Mouse (Mus musculus): ENCODE data around the gene Bbs10. TPM values are rescaled to one million over a fixed set of nuclear protein-coding genes. Genes with fewer than 3 reads are reported as not detected.

The Bbs10 gene
- total and polyA plus RNA-seq, 3 experiments = 0.15 to 0.42 TPM; not detected in 1

GRCm38 (mm10) chr10:111327957-111328356 is 29.5 kb downstream of the Bbs10 start:
- no peak overlapping the region for H3K9ac ChIP-seq (ENCODE audit: control insufficient read depth, low read depth, low read length, poor library complexity, severe bottlenecking)
- TF ChIP-seq ZNF384 (IDR thresholded peaks at IDR 0.05; ENCODE audit: low read depth, low read length) (no peak), ZKSCAN1 (IDR thresholded peaks at IDR 0.05; ENCODE audit: low read depth, low read length) (no peak), ZC3H11A (IDR thresholded peaks at IDR 0.05; ENCODE audit: low read depth, low read length) (no peak), TAL1 (IDR thresholded peaks at IDR 0.05; ENCODE audit: low read length) (no peak), POLR2A (IDR thresholded peaks at IDR 0.05; ENCODE audit: control insufficient read depth in 1 of 2, insufficient read depth in 1 of 2, low read depth in 1 of 2, low read length in 2 of 2, poor library complexity in 1 of 2) (no peak), POLR2AphosphoS2 (IDR thresholded peaks at IDR 0.05; ENCODE audit: low read length) (no peak), TCF12 (IDR thresholded peaks at IDR 0.05; ENCODE audit: low read depth, low read length) (no peak), USF1 (IDR thresholded peaks at IDR 0.05; ENCODE audit: low read depth, low read length) (no peak), E2F4 (IDR thresholded peaks at IDR 0.05; ENCODE audit: borderline replicate concordance, low read depth, low read length) (no peak), UBTF (IDR thresholded peaks at IDR 0.05; ENCODE audit: borderline replicate concordance, insufficient read depth, low read depth, low read length) (no peak), RCOR1 (IDR thresholded peaks at IDR 0.05; ENCODE audit: low read depth, low read length) (no peak), CTCF (IDR thresholded peaks at IDR 0.05 in 2 of 3, conservative IDR thresholded peaks at IDR 0.05 in 1 of 3; ENCODE audit: control insufficient read depth in 1 of 3, insufficient read depth in 1 of 3, low read depth in 2 of 3, low read length in 3 of 3, poor library complexity in 1 of 3, severe bottlenecking in 1 of 3) (no peak), EP300 (IDR thresholded peaks at IDR 0.05; ENCODE audit: low read depth in 1 of 2, low read length in 2 of 2) (no peak), ETS1 (IDR thresholded peaks at IDR 0.05; ENCODE audit: low read depth, low read length) (no peak), MEF2A (IDR thresholded peaks at IDR 0.05; ENCODE audit: extremely low read depth, insufficient replicate concordance, low read depth, low read length, poor library complexity, severe bottlenecking) (no peak), HCFC1 (IDR thresholded peaks at IDR 0.05; ENCODE audit: low read depth, low read length) (no peak), KAT2A (conservative IDR thresholded peaks at IDR 0.05; ENCODE audit: low read depth, low read length) (no peak)
- no peak overlapping the region for H3K4me3 ChIP-seq (ENCODE audit: control insufficient read depth in 1 of 2, insufficient read depth in 1 of 2, low read depth in 2 of 2, low read length in 2 of 2)
- DNase-seq (ENCODE audit: low read depth, low spot score) = no peak
- H3K9me3 ChIP-seq (replicated peaks; ENCODE audit: insufficient read depth, low read length) = no peaks in the 10 kb centered on the region
- H3K4me1 ChIP-seq (ENCODE audit: control insufficient read depth in 1 of 2, insufficient read depth in 2 of 2, low read length in 2 of 2) = no peaks in the 10 kb centered on the region
- peaks cover 0 to 2% of the 10 kb centered on the region in 2 experiments; a peak in 2 of 4 replicates for H3K27me3 ChIP-seq (ENCODE audit: control insufficient read depth in 1 of 2, insufficient read depth in 2 of 2, low read length in 2 of 2)
- no peaks in the 10 kb centered on the region for H3K79me2 ChIP-seq (ENCODE audit: control insufficient read depth, insufficient read depth, low read length, poor library complexity)
- no peak overlapping the region for H3K27ac ChIP-seq (ENCODE audit: control insufficient read depth, low read depth, low read length)
- no peaks in the 10 kb centered on the region for H3K36me3 ChIP-seq (ENCODE audit: control insufficient read depth in 1 of 2, insufficient read depth in 2 of 2, low read length in 2 of 2)

GRCm38 (mm10) chr10:111329326-111329725 is 30.8 kb downstream of the Bbs10 start:
- DNase-seq (ENCODE audit: low read depth, low spot score) = no peak
- no peaks in the 10 kb centered on the region for H3K27me3 ChIP-seq (ENCODE audit: control insufficient read depth in 1 of 2, insufficient read depth in 2 of 2, low read length in 2 of 2)
- H3K36me3 ChIP-seq (ENCODE audit: control insufficient read depth in 1 of 2, insufficient read depth in 2 of 2, low read length in 2 of 2) = no peaks in the 10 kb centered on the region
- no peak overlapping the region for H3K4me3 ChIP-seq (ENCODE audit: control insufficient read depth in 1 of 2, insufficient read depth in 1 of 2, low read depth in 2 of 2, low read length in 2 of 2)
- no peak overlapping the region for H3K9ac ChIP-seq (ENCODE audit: control insufficient read depth, low read depth, low read length, poor library complexity, severe bottlenecking)
- no peak for TF ChIP-seq TCF12 (IDR thresholded peaks at IDR 0.05; ENCODE audit: low read depth, low read length)
- TF ChIP-seq NRF1 (IDR thresholded peaks at IDR 0.05; ENCODE audit: insufficient read depth, low read depth, low read length, poor library complexity, severe bottlenecking) = no peak
- no peak for TF ChIP-seq POLR2AphosphoS2 (IDR thresholded peaks at IDR 0.05; ENCODE audit: low read length)
- no peak for TF ChIP-seq KAT2A (conservative IDR thresholded peaks at IDR 0.05; ENCODE audit: low read depth, low read length)
- TF ChIP-seq ZKSCAN1 (IDR thresholded peaks at IDR 0.05; ENCODE audit: low read depth, low read length) = no peak
- TF ChIP-seq CHD1 (IDR thresholded peaks at IDR 0.05; ENCODE audit: low read depth, low read length) = no peak
- no peak for TF ChIP-seq MAX (IDR thresholded peaks at IDR 0.05; ENCODE audit: low read length)
- TF ChIP-seq NELFE (IDR thresholded peaks at IDR 0.05; ENCODE audit: low read depth, low read length) = no peak
- no peak for TF ChIP-seq ELF1 (IDR thresholded peaks at IDR 0.05; ENCODE audit: low read depth, low read length)
- TF ChIP-seq TBP (IDR thresholded peaks at IDR 0.05; ENCODE audit: low read depth, low read length) = no peak
- H3K27ac ChIP-seq (ENCODE audit: control insufficient read depth, low read depth, low read length) = no peak overlapping the region
- no peaks in the 10 kb centered on the region for H3K9me3 ChIP-seq (replicated peaks; ENCODE audit: insufficient read depth, low read length)
- no peaks in the 10 kb centered on the region for H3K79me2 ChIP-seq (ENCODE audit: control insufficient read depth, insufficient read depth, low read length, poor library complexity)
- H3K4me1 ChIP-seq (ENCODE audit: control insufficient read depth in 1 of 2, insufficient read depth in 2 of 2, low read length in 2 of 2) = no peaks in the 10 kb centered on the region
